Mouse (Mus musculus): ENCODE data around the gene Tspan17. TPM values are rescaled to one million over a fixed set of nuclear protein-coding genes. Genes with fewer than 3 reads are reported as not detected.

Tspan17 gene
- total and polyA plus RNA-seq, 2 experiments from 2014 or later = 43.4 to 100 TPM

DNA sequence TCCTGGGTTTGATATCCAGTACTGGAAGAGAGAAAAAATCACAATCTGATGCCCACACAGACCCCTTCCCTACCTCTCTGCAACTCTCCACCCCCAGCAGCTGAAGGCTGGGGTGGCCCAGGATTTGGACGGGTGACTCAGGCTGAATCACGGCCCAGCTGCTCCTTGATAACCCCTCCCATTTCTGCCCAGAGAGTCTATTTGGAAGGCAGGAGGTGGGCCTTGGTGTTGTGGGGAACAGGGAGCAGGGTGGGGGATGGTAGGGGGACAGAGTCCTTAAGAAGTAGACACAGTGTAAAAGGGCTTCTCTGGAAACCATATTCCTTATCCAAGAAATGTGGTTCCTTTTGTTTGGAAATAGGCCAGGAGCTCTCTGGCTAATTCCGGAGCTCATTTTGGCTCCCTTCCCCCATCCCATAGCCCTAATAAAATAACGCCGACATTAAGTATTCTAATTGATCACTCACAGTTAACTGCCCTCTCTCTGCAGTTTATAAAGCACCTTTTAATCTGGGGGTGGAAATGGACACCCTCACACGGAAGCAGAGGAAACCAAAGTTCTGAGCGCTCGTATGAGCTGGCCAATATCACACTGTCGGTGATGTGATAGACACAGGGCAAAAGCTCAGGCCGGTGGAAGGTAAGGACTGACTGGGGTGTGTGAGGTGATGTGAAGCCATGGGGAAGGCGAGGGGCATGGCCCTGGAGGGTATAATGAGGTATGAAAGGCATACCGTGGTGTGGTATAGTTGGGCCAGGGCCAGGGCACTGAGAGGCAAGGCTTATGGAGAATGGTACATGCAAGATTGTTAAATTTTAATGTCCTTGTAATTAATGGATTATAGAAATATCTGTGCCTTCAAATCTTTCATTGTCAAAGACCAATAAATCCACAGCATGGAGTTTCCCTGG lies 34.8 kb upstream of the Tspan17 start:
- DNase-seq (ENCODE audit: low spot score) = no peak
- Histone ChIP-seq H3K36me3 (ENCODE audit: insufficient read depth, low read length) (no peaks in the 10 kb centered on the region), H3K9ac (replicated peaks; ENCODE audit: low read length, poor library complexity, severe bottlenecking) (peak overlapping the region; percentile 8; the same call in 1 of the 2 replicates), H3K27ac (ENCODE audit: low read depth, low read length) (no peak overlapping the region), H3K4me1 (ENCODE audit: insufficient read depth, low read length) (peaks cover 26% of the 10 kb centered on the region), H3K27me3 (ENCODE audit: insufficient read depth, low read length) (no peaks in the 10 kb centered on the region), H3K4me3 (ENCODE audit: low read depth, low read length) (no peak overlapping the region), H3K9me3 (ENCODE audit: low read length) (no peaks in the 10 kb centered on the region), H3K4me2 (ENCODE audit: low read depth, low read length, poor library complexity, severe bottlenecking) (no peak overlapping the region)
- ATAC-seq (ENCODE audit: low FRiP score) = no peak
- no peak for TF ChIP-seq CTCF (IDR thresholded peaks at IDR 0.05)
- WGBS = 33% methylated on average over 12 of the region's 12 CpGs

DNA sequence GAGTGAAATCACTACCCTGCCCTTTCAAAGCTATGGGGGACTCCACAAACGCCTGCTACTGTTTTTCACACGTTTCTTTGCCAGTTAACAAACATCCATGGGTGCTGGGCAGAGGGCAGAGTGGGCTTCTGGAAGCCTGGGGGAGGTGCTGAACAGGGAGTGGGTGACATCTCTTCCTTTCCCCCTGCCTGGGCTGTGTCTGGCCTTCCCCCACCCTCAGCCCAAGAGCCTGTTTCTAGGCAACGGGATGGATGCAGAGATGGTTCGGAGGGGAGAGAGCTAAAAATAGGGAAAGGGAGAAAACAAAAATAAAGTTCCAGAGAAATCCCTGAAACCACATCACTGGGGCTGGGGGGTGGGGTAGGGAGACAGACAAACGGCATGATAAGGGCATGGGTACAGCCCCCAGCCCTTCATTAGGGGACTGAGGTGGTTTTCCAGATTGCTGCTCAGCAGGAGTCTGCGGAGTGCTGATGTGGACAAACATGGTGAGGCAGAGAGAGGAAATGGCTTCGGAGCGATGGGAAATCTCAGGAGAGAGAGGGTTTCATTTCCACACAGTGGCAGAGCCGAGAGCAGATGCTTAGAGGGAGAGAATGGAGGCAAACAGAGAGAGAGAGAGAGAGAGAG lies 33.9 kb upstream of the Tspan17 start:
- no peak for ATAC-seq (ENCODE audit: low FRiP score)
- Histone ChIP-seq H3K27me3 (ENCODE audit: insufficient read depth, low read length) (no peaks in the 10 kb centered on the region), H3K4me2 (ENCODE audit: low read depth, low read length, poor library complexity, severe bottlenecking) (peak overlapping the region; percentile 22; the same call in 1 of the 2 replicates), H3K9ac (replicated peaks; ENCODE audit: low read length, poor library complexity, severe bottlenecking) (no peak overlapping the region), H3K4me1 (ENCODE audit: insufficient read depth, low read length) (peaks cover 27% of the 10 kb centered on the region), H3K36me3 (ENCODE audit: insufficient read depth, low read length) (no peaks in the 10 kb centered on the region), H3K4me3 (ENCODE audit: low read depth, low read length) (no peak overlapping the region), H3K9me3 (ENCODE audit: low read length) (no peaks in the 10 kb centered on the region), H3K27ac (ENCODE audit: low read depth, low read length) (peak overlapping the region; percentile 68)
- no peak for TF ChIP-seq CTCF (IDR thresholded peaks at IDR 0.05)
- whole genome bisulfite sequencing = 7% methylated on average over 9 of the region's 9 CpGs
- peak; percentile 68 for DNase-seq (ENCODE audit: low spot score)

DNA sequence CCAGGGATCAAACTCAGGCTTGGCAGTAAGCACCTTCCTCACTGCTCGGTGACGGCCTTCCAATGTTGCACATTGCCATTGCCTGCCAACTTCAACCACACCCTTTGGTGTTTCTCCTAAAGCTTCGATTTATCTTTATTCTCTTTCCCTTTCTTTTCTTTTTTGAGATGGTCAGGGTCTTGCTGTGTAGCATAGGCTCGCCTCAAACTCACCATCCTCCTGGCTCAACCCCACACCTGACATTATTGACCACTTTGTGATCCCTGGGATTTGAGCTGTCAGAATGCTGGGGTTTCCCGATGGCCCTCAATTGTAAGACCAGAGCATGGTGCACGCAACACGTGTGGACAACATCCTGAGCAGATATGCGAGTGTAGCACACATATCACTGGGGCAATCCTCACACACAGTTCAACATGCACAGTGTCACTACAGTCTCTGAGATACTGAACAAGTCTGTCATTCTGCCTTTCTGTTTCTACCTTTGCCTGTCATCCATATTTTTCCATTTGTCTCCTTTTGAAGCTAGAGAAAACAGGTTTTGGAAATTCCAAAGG lies 32.9 kb upstream of the Tspan17 start:
- DNase-seq (ENCODE audit: low spot score) (no peak), ATAC-seq (ENCODE audit: low FRiP score) (no peak)
- H3K9ac ChIP-seq (replicated peaks; ENCODE audit: low read length, poor library complexity, severe bottlenecking) = no peak overlapping the region
- peaks cover 27% of the 10 kb centered on the region for H3K4me1 ChIP-seq (ENCODE audit: insufficient read depth, low read length)
- no peaks in the 10 kb centered on the region for H3K27me3 ChIP-seq (ENCODE audit: insufficient read depth, low read length)
- TF ChIP-seq CTCF (IDR thresholded peaks at IDR 0.05) = no peak
- H3K27ac ChIP-seq (ENCODE audit: low read depth, low read length) = no peak overlapping the region
- no peak overlapping the region for H3K4me3 ChIP-seq (ENCODE audit: low read depth, low read length)
- H3K4me2 ChIP-seq (ENCODE audit: low read depth, low read length, poor library complexity, severe bottlenecking) = no peak overlapping the region
- H3K36me3 ChIP-seq (ENCODE audit: insufficient read depth, low read length) = no peaks in the 10 kb centered on the region
- 87% methylated on average over 8 of the region's 8 CpGs for WGBS
- H3K9me3 ChIP-seq (ENCODE audit: low read length) = no peaks in the 10 kb centered on the region

DNA sequence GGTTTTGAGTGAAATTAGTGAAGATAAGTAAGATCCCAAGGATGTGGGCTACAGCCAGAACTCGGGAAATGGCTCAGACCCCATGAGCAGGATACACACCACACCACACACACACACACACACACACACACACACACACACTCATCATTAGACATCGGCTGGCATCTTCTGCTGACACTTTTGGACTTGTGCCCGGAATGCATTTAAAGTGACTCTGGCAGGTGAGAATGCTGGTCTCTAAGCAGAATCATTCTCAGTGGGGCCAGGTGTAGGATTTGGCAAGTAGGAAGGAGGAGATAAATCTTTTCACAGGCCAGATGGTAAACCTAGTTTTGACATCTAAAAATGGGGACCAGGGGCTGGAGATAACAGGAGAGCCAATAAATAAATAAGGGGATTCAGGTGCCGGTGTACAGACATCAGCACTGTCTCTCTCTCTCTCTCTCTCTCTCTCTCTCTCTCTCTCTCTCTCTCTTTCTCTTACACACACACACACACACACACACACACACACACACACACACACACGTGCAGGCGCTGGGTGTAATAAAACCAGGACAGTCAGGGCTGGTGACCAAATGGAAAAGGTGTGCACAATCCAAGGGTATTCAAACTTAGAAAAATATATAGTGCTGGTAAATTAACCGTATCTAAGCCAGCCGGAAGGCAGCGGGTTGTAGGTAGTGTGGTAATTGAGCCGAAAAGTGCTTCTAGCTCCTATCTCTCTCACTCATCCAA lies 31.9 kb upstream of the Tspan17 start:
- peak; percentile 6; the same call in 1 of the 2 replicates for ATAC-seq (ENCODE audit: low FRiP score)
- Histone ChIP-seq H3K27me3 (ENCODE audit: insufficient read depth, low read length) (no peaks in the 10 kb centered on the region), H3K36me3 (ENCODE audit: insufficient read depth, low read length) (peaks cover 1% of the 10 kb centered on the region; the same call in 1 of the 2 replicates), H3K27ac (ENCODE audit: low read depth, low read length) (peak overlapping the region; percentile 92), H3K9me3 (ENCODE audit: low read length) (no peaks in the 10 kb centered on the region), H3K4me1 (ENCODE audit: insufficient read depth, low read length) (peaks cover 27% of the 10 kb centered on the region), H3K4me2 (ENCODE audit: low read depth, low read length, poor library complexity, severe bottlenecking) (peak overlapping the region; percentile 62), H3K9ac (replicated peaks; ENCODE audit: low read length, poor library complexity, severe bottlenecking) (peak overlapping the region; percentile 48), H3K4me3 (ENCODE audit: low read depth, low read length) (peak overlapping the region; percentile 34)
- WGBS = 19% methylated on average over 10 of the region's 10 CpGs
- TF ChIP-seq CTCF (IDR thresholded peaks at IDR 0.05) = no peak
- DNase-seq (ENCODE audit: low spot score) = peak; percentile 87

DNA sequence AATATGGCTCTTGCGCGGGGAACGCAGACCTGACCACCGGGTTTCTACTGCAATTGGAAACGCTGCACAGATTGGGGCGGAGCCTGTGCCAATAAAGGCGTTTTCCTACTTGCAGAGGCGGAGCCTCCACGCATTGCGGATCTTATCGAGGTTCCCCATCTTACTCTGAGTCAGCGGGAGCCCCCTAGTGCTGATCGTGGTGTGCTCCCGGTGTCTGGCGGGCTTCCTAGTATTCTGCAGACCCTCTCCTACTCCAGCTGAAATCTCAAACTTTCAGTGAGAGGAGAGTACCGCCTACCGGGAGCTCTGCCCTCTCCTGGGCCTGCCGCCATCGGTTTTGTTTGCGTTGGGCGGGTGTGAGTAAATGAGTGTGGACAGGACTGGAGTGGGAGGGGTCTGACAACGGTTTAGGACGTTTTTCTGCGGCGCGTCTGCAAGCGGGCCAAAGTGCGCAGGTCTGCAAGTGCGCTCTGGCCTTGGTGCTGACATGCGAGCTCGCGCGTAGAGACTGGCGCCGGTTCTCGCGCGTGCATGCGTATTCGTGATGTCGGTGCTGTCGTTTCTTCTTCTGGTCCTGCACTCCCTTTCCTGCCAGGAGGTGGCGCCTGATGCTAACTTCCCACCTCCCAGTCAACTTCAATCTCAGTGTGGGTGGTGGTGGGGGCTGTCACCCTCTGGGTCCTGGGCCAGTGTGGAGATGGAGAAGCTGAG lies 31.0 kb upstream of the Tspan17 start:
- WGBS = under 1% methylated on average over 43 of the region's 43 CpGs
- H3K27me3 ChIP-seq (ENCODE audit: insufficient read depth, low read length) = no peaks in the 10 kb centered on the region
- H3K9ac ChIP-seq (replicated peaks; ENCODE audit: low read length, poor library complexity, severe bottlenecking) = peak overlapping the region; percentile 48
- peak; percentile 84 for ATAC-seq (ENCODE audit: low FRiP score)
- H3K27ac ChIP-seq (ENCODE audit: low read depth, low read length) = peak overlapping the region; percentile 92
- H3K36me3 ChIP-seq (ENCODE audit: insufficient read depth, low read length) = peaks cover 4% of the 10 kb centered on the region; the same call in 1 of the 2 replicates
- peaks cover 27% of the 10 kb centered on the region; the same call in 1 of the 2 replicates for H3K4me1 ChIP-seq (ENCODE audit: insufficient read depth, low read length)
- peak; percentile 94 for TF ChIP-seq CTCF (IDR thresholded peaks at IDR 0.05)
- H3K4me3 ChIP-seq (ENCODE audit: low read depth, low read length) = peak overlapping the region; percentile 34
- no peaks in the 10 kb centered on the region for H3K9me3 ChIP-seq (ENCODE audit: low read length)
- peak; percentile 97 for DNase-seq (ENCODE audit: low spot score)
- peak overlapping the region; percentile 62 for H3K4me2 ChIP-seq (ENCODE audit: low read depth, low read length, poor library complexity, severe bottlenecking)

Measured in midbrain, postnatal 0 days (tissue).